Mouse (Mus musculus) gastrocnemius, postnatal 25 days (tissue): ENCODE data around the gene Rps6ka5. TPM values are rescaled to one million over a fixed set of nuclear protein-coding genes. Genes with fewer than 3 reads are reported as not detected.

Source experiments
- DNase-seq: peaks from one replicate; pipeline ENCODE4 v3.0.0; 2022
- total RNA-seq, 2 experiments: library from RNA; stranded (reverse); gene quantifications; 1 replicate in 1 of 2; 2 replicates in 1 of 2; pipeline ENCODE4 v1.2.3; 2021

Gene Rps6ka5
- total RNA-seq, 2 experiments from 2014 or later: 9.5 to 9.8 TPM

GRCm38 (mm10) chr12:100724606-100725457 is 2.0 kb downstream of the Rps6ka5 start:
- peak; percentile 100 for DNase-seq

DNA sequence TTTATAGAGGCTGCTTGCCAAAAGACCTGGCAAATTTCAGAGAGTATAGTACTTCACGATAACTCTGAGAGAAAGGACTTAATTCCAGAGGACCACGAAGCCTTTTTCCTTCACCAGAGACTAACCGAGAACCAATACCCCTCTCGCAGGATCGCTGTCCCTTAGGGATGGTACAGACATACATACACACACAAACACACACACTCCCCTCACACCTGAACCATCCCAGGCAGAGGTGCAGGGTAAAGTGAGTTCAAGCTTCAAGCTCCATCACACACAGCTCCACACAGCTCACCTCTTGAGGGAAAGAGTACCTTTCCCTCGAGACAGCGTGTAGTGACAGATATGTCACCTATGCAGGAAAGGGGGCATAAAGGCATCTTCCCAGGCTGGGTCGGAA is 2.6 kb downstream of the Rps6ka5 start:
- DNase-seq: no peak

GRCm38 (mm10) chr12:100720801-100721200 is 6.0 kb downstream of the Rps6ka5 start:
- no peak for DNase-seq

DNA sequence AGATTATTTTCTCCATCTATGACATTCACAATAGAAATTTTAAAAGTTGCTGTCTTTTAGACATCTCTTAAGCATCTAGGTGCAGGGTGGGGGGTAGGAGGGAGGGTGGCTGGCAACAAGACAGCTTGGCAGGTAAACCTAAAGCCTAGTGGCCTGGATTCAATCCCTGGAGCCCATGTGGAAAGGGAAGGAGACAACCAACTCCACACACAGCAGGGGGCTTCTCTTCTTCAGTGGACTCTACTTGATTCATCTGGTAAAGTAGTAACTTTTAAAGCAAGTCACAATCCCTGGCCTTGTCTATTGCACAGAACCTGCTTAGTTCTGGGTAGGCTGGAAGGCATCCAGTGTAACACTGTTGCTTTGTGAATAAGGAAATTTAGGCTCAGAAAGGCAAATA is 9.3 kb downstream of the Rps6ka5 start:
- DNase-seq: no peak

- DNase-seq: no peak
Observed at GRCm38 (mm10) chr12:100716969-100717368, 9.8 kb downstream of the Rps6ka5 start.

DNA sequence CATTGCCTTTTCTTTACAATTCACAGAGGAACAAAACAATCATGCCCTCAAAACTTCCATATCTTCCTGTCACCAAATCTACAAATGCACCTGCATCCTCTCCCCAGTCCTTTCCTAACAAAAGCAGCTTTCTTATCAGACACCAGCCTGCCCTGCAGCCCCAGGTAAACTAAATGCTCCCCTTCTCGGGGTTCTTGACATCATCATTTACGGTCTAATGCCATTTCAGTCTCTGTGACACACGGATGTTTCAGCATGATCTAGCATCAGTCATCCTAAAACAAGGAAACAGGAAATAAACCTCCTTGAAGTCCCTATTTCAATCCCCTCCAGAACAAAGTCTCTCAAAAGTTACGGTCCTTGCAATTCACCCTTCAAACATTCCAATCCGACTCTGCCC is 15.0 kb downstream of the Rps6ka5 start:
- DNase-seq: no peak

DNA sequence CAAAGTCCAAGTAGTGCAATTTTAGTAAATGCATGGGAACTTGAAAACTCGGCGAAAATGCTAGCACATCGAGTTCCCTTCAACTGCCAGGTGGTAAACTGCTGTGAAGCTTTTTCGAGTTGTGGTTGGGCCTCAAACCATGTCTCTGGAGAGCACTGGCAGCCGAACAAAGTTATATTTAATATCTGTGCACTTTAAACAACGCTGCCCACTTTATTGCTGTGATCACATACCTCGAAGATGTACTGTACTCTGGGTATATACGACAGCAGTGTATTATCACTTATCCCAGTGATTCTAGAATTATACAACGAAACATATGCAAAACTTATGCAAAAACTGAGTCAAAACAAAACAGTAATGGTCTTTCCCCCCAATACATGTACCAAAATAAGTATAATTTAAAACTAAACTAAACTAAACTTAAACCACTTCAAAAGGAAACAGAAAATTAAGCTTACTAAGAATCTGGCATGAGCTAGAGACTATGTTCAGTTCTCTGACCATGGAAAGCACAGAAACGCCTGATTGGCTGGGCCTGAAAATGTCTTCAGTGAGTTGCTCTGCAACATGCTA is 15.6 kb downstream of the Rps6ka5 start:
- no peak for DNase-seq

DNA sequence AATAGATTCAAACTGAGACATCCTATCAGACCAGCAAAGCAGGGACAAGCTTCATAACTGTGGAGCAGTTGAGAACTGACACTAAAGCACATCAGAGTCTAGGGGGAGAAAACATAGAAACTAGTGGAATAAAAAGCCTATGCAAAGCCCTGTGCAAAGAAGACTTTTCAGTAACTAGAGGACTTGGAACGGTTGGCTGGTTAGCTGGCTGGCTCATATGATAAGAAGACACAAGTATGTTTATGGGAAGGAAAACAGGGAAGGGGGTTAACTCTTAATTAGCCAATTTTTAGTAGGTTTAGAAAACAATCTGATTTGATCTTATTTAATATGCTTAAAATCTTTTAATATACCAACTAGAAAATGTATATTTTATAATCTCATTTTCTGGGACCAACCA is 16.4 kb downstream of the Rps6ka5 start:
- DNase-seq: no peak

GRCm38 (mm10) chr12:100707312-100707711 is 19.5 kb downstream of the Rps6ka5 start:
- no peak for DNase-seq

GRCm38 (mm10) chr12:100705057-100705722 is 21.6 kb downstream of the Rps6ka5 start:
- DNase-seq: no peak

DNA sequence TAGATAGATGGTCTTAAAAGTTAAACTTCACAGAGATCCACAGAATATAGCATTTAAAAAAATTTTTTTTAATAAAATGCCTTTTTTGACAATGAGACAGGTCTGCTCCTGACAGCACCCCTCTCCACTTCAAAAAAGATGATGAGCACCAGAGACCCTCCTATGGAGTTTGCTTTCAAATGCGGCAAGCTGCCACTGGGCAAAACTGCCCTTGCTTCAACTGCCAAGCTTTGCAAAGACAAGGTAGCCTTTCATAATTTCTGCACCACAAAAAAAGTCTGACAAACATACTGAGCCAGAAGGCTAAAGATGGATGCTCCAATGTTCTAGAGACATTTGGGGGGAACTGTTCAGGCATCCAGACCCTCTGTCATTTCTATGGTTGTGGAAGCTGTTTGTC is 28.8 kb downstream of the Rps6ka5 start:
- DNase-seq: no peak

- no peak for DNase-seq
Observed at GRCm38 (mm10) chr12:100696621-100697020, 30.2 kb downstream of the Rps6ka5 start.

- DNase-seq: no peak
Observed at GRCm38 (mm10) chr12:100695252-100695651, 31.5 kb downstream of the Rps6ka5 start.

- DNase-seq: no peak
Observed at GRCm38 (mm10) chr12:100692208-100692607, 34.6 kb downstream of the Rps6ka5 start.

DNA sequence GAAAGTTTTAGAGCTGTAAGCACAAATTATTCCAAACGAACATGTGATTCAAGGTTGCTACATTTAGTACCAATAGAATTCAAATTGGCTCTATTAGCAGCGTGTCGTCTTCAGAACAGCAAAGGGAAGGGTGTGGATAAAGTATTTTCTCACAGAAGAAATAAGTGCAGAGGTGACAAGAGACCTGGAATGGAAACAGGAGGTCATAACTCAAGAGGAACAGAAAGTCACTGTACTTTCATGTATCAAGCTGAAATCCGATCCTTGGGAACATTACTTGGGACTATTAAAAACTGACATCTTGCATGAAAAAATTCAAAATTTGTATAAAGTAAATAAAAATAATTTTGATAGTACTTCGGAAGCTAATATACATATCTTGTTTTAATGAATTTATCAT is 36.3 kb downstream of the Rps6ka5 start:
- DNase-seq: no peak

- no peak for DNase-seq
Observed at GRCm38 (mm10) chr12:100688177-100688576, 38.6 kb downstream of the Rps6ka5 start.

DNA sequence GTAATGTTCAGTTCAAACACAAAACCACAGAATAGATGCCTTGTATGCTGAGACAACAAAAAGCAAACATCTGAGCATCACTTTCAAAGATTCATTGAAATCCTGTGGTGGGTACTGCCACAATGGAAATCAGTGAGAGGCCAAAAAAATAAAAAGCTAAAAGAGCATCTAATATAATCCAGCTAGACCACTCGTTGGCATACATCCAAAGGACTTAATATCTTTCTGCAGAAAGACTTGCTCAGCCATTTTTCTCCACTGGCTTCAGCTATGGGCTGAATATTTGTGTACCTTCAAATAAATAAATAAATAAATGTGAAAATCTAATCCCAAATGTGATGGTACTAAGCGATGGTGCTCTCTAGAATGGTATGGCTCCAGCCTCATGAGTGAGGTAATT is 39.8 kb downstream of the Rps6ka5 start:
- no peak for DNase-seq

GRCm38 (mm10) chr12:100681752-100682151 is 45.0 kb downstream of the Rps6ka5 start:
- DNase-seq: no peak

DNA sequence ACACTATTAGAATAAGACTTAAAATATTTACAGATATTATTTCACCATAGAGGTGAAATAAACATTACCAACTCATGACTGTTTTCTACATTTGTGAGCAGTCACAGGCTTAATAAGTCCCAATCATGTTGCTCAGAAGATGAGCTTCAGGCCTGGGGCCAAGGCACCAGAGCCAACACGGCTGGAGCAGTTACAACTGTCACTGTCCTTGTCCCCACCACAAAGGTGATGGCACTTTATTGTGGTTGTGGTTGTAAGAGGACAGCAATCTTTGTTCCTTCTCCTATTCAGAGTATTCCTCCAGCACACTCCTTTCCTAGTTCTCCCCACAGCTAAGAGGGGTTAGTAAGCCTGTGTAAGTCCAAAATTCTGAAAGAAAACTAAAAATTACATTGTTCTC is 45.5 kb downstream of the Rps6ka5 start:
- no peak for DNase-seq

GRCm38 (mm10) chr12:100680676-100681075 is 46.1 kb downstream of the Rps6ka5 start:
- DNase-seq: no peak

DNA sequence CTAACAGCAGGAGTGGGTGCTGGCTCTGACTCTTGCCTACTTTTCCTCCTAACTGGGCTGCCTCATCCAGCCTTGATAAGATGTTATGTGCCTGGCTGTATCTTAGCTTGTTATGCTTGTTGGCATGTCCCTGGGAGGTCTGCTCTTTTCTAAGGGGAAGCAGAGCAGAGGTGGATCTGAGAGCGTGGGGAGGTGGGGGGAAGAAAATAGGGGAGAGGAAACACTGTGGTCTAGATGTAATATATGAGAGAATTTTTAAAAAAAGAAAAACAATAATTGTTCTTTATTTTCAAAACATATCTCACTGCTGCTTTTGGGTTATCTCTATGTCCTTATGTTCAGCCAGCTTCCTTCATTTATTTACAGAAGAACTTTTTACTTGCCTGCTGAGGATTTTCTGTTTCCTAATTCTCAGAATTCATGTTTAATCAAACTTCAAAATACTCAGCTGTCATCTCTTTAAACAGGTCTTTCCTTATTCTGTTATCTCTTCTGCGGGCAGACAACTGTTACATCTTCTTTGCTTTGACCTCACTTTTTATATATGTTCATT is 56.1 kb downstream of the Rps6ka5 start:
- no peak for DNase-seq

- DNase-seq: no peak
Observed at GRCm38 (mm10) chr12:100665294-100665693, 61.5 kb downstream of the Rps6ka5 start.

GRCm38 (mm10) chr12:100660076-100660475 is 66.7 kb downstream of the Rps6ka5 start:
- no peak for DNase-seq
